Mouse (Mus musculus) kidney, postnatal 10 days (tissue): ENCODE data around the gene Mmp11.
"Not testable (repeated sequence)": the region's sequence is repeated elsewhere in the genome, so short reads cannot be mapped to it uniquely, and the experiment has no call there.

Experiments
- DNase-seq: peaks from one replicate; pipeline ENCODE4 v3.0.0; 2021; ENCODE audit warnings: mixed read lengths

Mmp11 gene

GRCm38 (mm10) chr10:75896208-75896607 lies 40.1 kb downstream of the Mmp11 start:
- no peak for DNase-seq

GRCm38 (mm10) chr10:75895730-75896129 lies 40.6 kb downstream of the Mmp11 start:
- DNase-seq: no peak

- DNase-seq: no peak
Observed at GRCm38 (mm10) chr10:75894601-75895000, 41.7 kb downstream of the Mmp11 start.

- DNase-seq: peak; percentile 95
Observed at GRCm38 (mm10) chr10:75893089-75893750, 43.1 kb downstream of the Mmp11 start, which contains the start of gene Derl3. Derl3 (plus strand) TSS chr10:75893413.

- DNase-seq: no peak
Observed at GRCm38 (mm10) chr10:75889406-75890153, 46.7 kb downstream of the Mmp11 start.

GRCm38 (mm10) chr10:75887504-75887903 lies 48.8 kb downstream of the Mmp11 start:
- DNase-seq: not testable (repeated sequence)

GRCm38 (mm10) chr10:75884742-75885141 lies 51.6 kb downstream of the Mmp11 start:
- no peak for DNase-seq

GRCm38 (mm10) chr10:75883232-75883552 lies 53.1 kb downstream of the Mmp11 start:
- DNase-seq: peak; percentile 91

GRCm38 (mm10) chr10:75882433-75883231 lies 53.7 kb downstream of the Mmp11 start:
- no peak for DNase-seq

GRCm38 (mm10) chr10:75881578-75882432 lies 54.5 kb downstream of the Mmp11 start:
- peak; percentile 80 for DNase-seq

GRCm38 (mm10) chr10:75880771-75881577 lies 55.3 kb downstream of the Mmp11 start:
- no peak for DNase-seq

- no peak for DNase-seq
Observed at GRCm38 (mm10) chr10:75880351-75880750, 55.9 kb downstream of the Mmp11 start.

GRCm38 (mm10) chr10:75878836-75879235 lies 57.5 kb downstream of the Mmp11 start:
- peak; percentile 70 for DNase-seq

- DNase-seq: no peak
Observed at GRCm38 (mm10) chr10:75873543-75874170, 62.6 kb downstream of the Mmp11 start.
